Mouse (Mus musculus) heart, postnatal 4 days (tissue): ENCODE measurements around the gene Col4a4. TPM values are rescaled to one million over a fixed set of nuclear protein-coding genes. Genes with fewer than 3 reads are reported as not detected.

Experiments
- DNase-seq: peaks from one replicate; pipeline ENCODE4 v3.0.0; 2021
- total RNA-seq, 2 experiments: library from RNA; stranded (reverse); gene quantifications; 2 replicates each; pipeline ENCODE4 v1.2.3; 2021

Gene Col4a4
- total RNA-seq, 2 experiments from 2014 or later: 4.1 to 5.0 TPM

DNA sequence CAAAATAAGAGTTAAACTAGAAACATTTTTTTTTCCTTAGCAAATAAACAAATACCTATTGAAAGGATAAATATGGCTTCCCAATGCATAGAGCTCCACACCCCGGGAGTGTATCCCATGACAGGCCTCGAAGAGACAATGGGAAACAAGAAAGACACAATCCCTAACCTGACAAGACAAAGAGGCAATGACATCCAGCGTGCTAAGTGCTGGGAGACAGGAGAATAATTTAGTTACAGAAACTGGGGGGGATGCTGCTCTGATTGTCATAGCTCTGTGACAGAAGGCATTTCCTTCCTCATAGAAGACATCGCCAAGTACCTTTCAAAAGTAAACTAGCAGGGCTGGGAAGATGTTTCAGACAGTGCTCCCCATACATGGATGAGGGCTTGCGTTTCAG, 111.4 kb downstream of the Col4a4 start:
- DNase-seq: no peak

DNA sequence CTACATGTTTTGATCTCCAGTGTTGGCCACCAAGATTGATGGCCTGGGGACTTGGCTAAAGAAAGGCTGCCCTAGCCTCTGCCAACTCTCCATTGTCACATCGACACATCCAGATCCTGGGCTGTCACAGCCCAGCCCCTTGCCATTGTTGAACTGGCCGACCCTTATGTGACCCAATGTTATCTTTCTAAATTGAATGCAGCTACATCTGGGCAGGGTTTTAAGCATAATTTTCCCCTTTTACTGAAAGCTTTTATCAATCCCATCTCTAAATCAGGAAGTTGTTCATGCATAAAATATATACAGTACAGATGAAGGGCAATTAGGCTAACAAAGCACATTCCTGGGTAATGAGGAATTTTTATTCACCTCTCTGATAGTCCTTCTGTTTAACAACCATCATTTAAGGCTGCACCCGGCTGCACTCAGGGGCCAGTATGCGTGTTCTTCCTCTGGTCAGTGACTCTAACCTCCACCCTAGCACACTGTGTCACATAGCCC, 112.1 kb downstream of the Col4a4 start:
- no peak for DNase-seq

DNA sequence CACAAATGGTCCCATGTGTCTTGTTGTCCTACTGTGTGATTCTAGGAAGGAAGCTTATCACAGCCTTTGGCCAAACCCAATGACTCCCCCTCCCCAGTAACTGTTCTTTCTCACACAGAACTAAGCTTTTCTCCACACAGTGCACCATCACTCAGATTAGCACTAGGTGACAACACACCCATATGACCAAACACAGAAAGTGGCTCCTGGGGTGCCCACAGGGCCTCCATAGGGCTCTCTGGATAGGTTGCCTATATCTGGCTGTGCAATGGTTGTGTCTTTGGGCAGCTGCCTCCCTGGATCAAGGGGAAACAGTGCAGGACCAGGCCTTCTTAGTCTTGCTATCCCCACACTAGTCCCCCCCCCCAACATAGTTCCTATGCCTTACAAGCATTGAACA, 113.2 kb downstream of the Col4a4 start:
- no peak for DNase-seq

DNA sequence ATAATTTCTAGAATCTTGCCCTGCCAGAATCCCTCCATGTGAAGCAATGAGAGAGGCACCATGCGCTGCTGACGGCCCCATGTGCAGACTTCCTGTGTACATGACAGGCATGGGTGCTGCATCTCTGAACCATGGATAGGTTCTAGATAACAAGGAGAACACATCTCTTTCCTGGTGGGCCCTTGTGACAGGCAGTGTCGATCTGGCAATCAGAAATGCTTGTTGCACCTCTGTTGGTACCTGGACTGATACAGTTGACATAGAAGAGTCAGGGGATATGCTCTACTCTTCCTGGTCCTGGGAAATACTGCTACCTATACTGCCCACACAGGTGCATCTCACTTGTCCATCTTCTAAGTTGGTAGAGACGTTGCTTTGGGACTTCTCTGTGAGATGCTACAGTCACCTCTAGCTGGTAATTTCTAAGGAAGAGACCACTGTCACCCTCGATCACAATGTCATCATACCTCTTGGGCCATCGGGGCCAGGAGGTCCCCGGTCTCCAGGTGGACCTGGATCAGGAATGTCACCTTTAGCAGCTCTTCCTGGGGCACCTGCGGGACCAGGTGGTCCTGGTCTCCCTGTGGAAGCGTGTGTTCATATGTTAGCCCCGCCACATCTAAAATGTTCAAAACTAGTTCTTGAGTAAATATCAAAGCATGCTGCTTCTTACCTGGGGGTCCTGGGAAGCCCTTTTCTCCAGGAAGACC, 116.0 kb downstream of the Col4a4 start:
- no peak for DNase-seq

- no peak for DNase-seq
These were observed 117.8 kb downstream of the Col4a4 start for GRCm38 (mm10) chr1:82468872-82469271.

GRCm38 (mm10) chr1:82465321-82465853, 121.3 kb downstream of the Col4a4 start:
- DNase-seq: no peak

- DNase-seq: peak; percentile 34
These were observed 125.6 kb downstream of the Col4a4 start for GRCm38 (mm10) chr1:82461041-82461440.

GRCm38 (mm10) chr1:82459926-82460325, 126.7 kb downstream of the Col4a4 start:
- DNase-seq: no peak

DNA sequence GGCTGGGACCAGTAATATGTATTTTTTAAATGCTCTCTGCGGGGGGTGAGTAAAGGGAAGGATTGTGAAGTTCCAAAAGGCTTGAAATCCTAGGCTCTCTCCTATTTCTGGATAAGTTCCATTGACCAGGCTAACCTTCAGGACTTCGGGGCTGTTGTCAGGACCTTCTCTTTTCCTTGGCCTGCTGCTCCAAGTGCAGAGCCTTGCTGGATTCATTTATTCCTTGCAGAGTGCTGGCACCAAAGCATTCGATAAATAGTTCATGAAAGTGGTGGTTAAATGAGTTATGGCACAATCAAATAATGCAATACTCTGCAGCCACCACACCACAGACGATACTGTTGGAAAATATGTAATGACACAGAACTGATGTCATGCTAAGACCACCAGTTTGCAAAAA, 127.3 kb downstream of the Col4a4 start:
- no peak for DNase-seq

DNA sequence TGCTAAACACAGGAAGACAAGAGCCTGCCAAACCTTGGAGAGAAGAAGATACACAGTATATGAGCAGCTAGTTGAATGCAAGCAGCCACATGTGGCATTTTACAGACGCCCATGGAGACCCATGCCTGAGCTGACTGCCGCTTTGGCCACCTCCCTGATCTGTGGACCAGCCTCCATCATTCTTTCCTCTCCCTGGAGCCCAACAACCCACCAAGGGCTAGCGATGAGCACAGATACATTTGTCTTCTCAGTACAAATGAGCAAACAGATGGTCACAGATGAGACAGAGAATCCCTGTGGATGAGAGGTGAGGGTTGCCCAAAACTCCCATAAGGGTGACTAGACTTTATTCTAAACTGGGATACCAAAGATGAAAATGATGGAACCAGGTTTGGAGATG, 132.6 kb downstream of the Col4a4 start:
- no peak for DNase-seq

DNA sequence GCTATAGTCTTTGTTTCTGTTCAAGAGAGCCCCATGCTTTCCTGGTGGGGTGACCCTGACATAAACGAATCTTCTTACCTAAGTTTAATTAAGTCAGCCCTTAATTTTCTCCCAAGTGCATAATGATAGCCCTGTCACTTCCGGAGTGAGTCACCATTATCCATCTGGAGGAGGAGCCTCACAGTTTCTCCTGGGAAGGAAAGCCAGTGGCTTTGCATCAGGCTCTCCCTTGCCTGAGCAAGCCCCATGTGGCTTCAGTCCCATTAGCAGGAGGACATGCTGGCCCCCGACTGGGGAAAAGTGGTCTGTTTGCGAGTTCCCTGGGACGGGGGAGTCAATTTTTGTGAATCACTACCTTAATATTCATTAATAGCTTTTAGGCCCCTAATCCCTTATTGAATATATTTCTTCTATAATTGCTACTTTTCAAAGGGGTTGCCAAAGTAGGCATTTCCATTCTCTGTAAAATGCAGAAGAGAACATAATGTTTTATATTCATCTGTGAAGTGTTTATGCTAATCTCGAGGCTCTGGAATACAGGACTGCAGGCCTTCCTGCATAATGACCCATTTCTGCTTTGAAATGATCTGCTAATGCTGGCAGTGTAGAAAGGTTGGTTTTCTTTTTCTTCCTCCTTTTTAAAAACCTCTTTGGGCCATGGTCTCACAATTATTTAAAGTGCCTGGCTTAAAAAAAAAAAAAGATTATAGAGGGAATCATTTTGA, 134.6 kb downstream of the Col4a4 start:
- no peak for DNase-seq

- DNase-seq: no peak
These were observed 136.8 kb downstream of the Col4a4 start for GRCm38 (mm10) chr1:82449851-82450250.

- no peak for DNase-seq
These were observed 140.6 kb downstream of the Col4a4 start for GRCm38 (mm10) chr1:82446049-82446448.

- DNase-seq: no peak
These were observed 143.1 kb downstream of the Col4a4 start for GRCm38 (mm10) chr1:82443517-82443916.

GRCm38 (mm10) chr1:82440123-82440522, 146.5 kb downstream of the Col4a4 start:
- DNase-seq: no peak

DNA sequence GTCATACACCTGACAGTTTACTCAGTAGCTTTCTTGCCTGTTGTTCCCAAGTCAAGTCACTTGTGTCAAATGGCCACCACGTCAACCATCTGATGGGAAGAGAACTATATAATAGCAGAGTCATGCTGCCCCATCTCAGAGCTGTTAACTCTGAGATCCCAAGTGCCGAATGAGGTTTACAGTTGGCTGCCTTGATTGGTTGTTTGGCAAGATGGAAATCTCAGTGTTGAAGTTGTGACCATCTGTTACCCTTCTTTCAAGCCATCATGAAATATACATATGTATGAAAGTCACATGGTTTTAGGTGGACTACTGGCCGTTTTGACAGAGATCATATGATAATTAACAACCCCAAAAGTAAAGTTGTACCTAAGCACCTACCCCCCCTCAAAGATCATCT, 149.4 kb downstream of the Col4a4 start:
- no peak for DNase-seq

DNA sequence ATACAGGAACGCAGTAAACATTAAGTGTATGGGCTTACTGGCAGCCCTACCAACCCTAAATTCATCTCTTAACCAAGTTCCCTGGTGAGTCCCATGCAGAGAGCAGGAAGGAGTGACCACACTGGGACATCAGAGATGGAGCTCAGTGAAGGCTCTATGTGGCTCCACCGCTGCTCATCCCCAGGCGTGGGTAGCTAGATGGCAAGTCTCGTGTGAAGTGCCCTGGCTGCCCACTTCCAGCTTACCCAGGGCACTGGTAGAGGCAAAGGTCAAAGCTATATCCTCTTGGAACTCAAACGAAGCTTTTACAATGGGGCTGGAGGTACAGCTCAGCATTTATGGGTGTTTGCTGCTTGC, 153.0 kb downstream of the Col4a4 start:
- no peak for DNase-seq

DNA sequence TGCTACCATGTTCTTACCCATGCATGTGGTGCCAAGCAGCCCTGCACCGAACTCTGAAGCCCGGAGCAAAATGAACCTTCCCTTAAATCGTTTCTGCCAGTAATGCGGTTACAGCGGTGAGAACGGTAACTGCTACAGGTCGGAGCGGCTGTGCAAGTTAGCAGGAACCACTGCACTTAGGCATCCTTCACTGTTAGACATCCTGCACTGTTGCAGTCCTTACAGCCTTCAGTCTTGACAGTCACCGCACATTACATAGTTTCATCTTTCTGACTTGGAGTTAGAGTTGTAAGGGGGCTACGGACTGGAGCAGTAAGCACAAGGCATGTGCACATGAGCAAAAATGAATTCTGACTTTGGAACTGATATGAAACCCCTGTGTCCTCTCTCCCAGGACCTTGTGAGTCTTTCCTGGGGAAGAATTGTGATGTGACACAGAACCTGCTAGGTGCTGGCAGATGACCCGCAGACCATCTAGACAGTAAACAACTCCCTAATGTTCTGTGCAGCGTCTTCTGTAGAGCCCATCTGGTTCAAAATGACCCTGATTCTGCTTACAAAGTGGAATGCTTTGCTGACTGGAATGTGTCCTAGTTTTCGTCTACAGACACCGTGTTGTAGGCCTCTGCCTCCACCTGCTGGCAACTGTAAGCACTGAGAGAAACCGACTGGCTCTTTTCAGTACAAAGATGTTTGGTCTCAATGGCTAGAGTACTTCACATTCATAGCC, 153.6 kb downstream of the Col4a4 start:
- peak; percentile 77 for DNase-seq

- DNase-seq: peak; percentile 44
These were observed 157.6 kb downstream of the Col4a4 start for GRCm38 (mm10) chr1:82429061-82429460.

GRCm38 (mm10) chr1:82427729-82428128, 158.9 kb downstream of the Col4a4 start:
- DNase-seq: no peak

DNA sequence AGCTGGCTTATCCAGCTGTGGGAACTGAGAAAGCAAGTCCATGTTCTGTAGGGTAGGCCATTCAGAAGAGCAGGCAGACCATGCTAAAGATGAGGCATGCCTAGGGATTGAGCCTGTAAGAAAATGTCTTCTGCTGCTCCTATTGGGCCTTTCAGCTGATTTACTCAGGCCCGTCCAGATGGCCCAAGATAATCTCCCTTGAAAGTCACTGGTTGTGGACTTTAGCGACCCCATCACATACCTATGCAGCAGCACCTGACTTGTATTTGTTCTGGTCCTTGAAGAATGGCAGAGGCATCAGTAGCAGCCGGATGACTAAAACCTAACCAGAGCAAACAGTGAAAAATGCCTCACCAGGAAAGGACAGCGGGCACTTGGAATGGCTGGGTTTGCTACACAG, 171.0 kb downstream of the Col4a4 start:
- DNase-seq: no peak

- DNase-seq: no peak
These were observed 172.1 kb downstream of the Col4a4 start for GRCm38 (mm10) chr1:82414434-82415045.

- no peak for DNase-seq
These were observed 174.6 kb downstream of the Col4a4 start for GRCm38 (mm10) chr1:82412085-82412484.
